Mouse (Mus musculus) layer of hippocampus, adult 8-10 months (tissue): ENCODE measurements around the gene Vmn1r143. TPM values are rescaled to one million over a fixed set of nuclear protein-coding genes. Genes with fewer than 3 reads are reported as not detected.
"Not testable (repeated sequence)": the region's sequence is repeated elsewhere in the genome, so short reads cannot be mapped to it uniquely, and the experiment has no call there.

ENCODE experiments used
- DNase-seq, 2 experiments: peaks; one replicate each; pipeline ENCODE4 v3.0.0; 2022; ENCODE audit warnings: low spot score in 2 of 2
- total RNA-seq, 4 experiments: library from RNA; stranded (reverse); gene quantifications; 2 replicates each; pipeline ENCODE4 v1.2.4; 2022

Vmn1r143 gene
- not detected for total RNA-seq

DNA sequence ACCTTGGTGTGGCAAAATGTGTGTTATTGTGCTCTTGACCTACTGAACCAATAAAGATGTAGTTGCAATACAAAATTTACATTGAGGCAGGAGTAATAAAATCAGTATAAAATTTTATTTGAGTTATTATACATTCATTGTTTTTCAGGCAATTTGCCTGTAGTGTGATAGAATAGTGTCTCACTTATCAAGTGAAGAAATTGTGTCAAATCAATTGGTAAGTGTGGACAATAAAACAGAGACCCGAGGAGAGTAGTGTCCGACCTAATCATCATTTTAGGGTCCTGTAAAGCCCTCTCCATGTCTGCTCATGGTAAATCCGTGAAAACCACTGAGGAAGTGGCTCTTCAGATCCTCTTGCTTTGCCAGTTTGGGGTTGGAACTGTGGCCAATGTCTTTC, at the start of gene Vmn1r143:
Gene Vmn1r143 (plus strand): TSS at position 301 of the 400 bp plus-strand sequence.
- DNase-seq: not testable (repeated sequence)

DNA sequence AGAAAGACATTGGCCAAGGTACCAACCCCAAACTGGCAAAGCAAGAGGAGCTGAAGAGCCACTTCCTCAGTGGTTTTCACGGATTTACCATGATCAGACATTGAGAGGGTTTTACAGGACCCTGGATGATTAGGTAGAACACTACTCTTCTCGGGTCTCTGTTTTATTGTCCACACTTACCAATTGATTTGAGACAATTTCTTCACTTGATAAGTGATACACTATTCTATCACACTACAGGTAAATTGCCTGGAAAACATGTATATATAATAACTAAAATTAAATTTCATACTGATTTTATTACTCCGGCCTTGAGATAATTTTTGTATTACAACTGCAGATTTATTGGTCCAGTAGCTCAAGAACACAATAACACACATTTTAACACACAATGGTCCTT, 25.2 kb upstream of the Vmn1r143 start, which contains the start of gene Vmn1r142:
Gene Vmn1r142 (minus strand): TSS at position 101 of the 400 bp plus-strand sequence.
- DNase-seq: not testable (repeated sequence)

DNA sequence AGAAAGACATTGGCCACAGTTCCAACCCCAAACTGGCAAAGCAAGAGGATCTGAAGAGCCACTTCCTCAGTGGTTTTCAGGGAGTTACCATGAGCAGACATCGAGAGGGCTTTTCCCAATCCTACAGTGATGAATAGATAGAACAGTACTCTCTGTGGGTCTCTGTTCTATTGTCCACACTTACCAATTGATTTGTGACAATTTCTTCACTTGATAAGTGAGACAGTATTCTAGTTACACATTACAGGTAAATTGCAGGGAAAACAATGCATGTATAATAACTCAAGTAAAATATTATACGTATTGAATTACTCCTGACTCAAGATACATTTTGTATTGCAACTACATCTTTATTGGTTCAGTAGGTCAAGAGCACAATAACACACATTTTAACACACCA, 12.0 kb downstream of the Vmn1r143 start, which contains the start of gene Gm8653:
Gene Gm8653 (minus strand): TSS at position 101 of the 400 bp plus-strand sequence.
- not testable (repeated sequence) for DNase-seq

DNA sequence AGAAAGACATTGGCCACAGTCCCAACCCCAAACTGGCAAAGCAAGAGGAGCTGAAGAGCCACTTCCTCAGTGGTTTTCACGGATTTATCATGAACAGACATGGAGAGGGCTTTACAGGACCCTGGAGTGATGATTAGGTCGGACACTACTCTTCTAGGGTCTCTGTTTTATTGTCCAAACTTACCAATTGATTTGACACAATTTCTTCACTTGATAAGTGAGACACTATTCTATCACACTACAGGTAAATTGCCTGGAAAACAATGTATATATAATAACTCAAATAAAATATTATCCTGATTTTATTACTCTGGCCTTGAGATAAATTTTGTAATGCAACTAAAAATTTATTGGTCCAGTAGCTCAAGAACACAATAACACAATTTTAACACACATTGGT, 40.2 kb downstream of the Vmn1r143 start, which contains the start of gene Gm8453:
Gene Gm8453 (minus strand): TSS at position 101 of the 400 bp plus-strand sequence.
- DNase-seq: not testable (repeated sequence)

Other genes starting within 250 kb of the Vmn1r143 start
- gene Vmn1r137, start 194.8 kb upstream of the Vmn1r143 start, total RNA-seq: not detected
- gene Vmn1r138, start 160.5 kb upstream of the Vmn1r143 start, total RNA-seq: not detected
- gene Gm6176, start 133.1 kb upstream of the Vmn1r143 start, total RNA-seq: not detected
- gene Vmn1r139, start 120.3 kb upstream of the Vmn1r143 start, total RNA-seq: not detected
- gene Gm16451, start 71.1 kb upstream of the Vmn1r143 start, total RNA-seq: not detected
- not detected for gene Gm10666, start 54.6 kb upstream of the Vmn1r143 start, total RNA-seq
- not detected for gene Vmn1r142, start 25.3 kb upstream of the Vmn1r143 start, total RNA-seq
- not detected for gene Gm8653, start 11.9 kb downstream of the Vmn1r143 start, total RNA-seq
- gene Gm8453, start 40.1 kb downstream of the Vmn1r143 start, total RNA-seq: not detected
- gene Gm4187, start 140.3 kb downstream of the Vmn1r143 start, total RNA-seq: not detected
- not detected for gene Gm8660, start 181.7 kb downstream of the Vmn1r143 start, total RNA-seq
- gene Vmn1r148, start 224.2 kb downstream of the Vmn1r143 start, total RNA-seq: not detected
- not detected for gene Vmn1r149, start 248.9 kb downstream of the Vmn1r143 start, total RNA-seq